Comparison of ENCODE assay signal across 16 mouse cellular contexts in genomic region chr14:105300551-105300950, GRCm38 (mm10). TPM values are rescaled to one million over a fixed set of nuclear protein-coding genes. Genes with fewer than 3 reads are reported as not detected.
DNase-seq lines count a peak whose midpoint lies in the region; ATAC-seq and TF ChIP-seq lines count a peak whose summit lies in the region.
"Had no signal": no experiment of that assay in that cellular context is flagged by ENCODE, and none has a peak within 500 bp of the region (broad histone marks: within the 10 kb centered on the region; RNA-seq: fewer than 3 reads in every experiment).

No protein-coding gene starts in this region.

- no peak for ATAC-seq in liver, embryonic 12.5 days
- 0 out of 2 replicates have a peak, but pooled peaks have one; percentile 22 for ATAC-seq in megakaryocyte, adult 5-6 weeks (ENCODE audit: poor library complexity, severe bottlenecking)
- ATAC-seq: hindbrain, embryonic 16.5 days had no signal

- no peaks in the 10 kb centered on the region for H3K79me2 ChIP-seq in MEL (ENCODE audit: control insufficient read depth, insufficient read depth, low read length, poor library complexity)

- TF ChIP-seq POLR2A in MEL (IDR thresholded peaks at IDR 0.05; ENCODE audit: control insufficient read depth in 1 of 2, insufficient read depth in 1 of 2, low read depth in 1 of 2, low read length in 2 of 2, poor library complexity in 1 of 2), result no peak

- no peak for TF ChIP-seq RAD21 in MEL (IDR thresholded peaks at IDR 0.05; ENCODE audit: low read depth, low read length)

- H3K9ac ChIP-seq in liver, embryonic 12.5 days, result no peak overlapping the region
- H3K9ac ChIP-seq in MEL (ENCODE audit: control insufficient read depth, low read depth, low read length, poor library complexity, severe bottlenecking), result no peak overlapping the region
- H3K9ac ChIP-seq: embryonic facial prominence, embryonic 15.5 days; neural tube, embryonic 15.5 days had no signal

- H3K9me3 ChIP-seq in liver, embryonic 12.5 days (replicated peaks), result no peaks in the 10 kb centered on the region
- H3K9me3 ChIP-seq in MEL (replicated peaks; ENCODE audit: insufficient read depth, low read length), result no peaks in the 10 kb centered on the region
- H3K9me3 ChIP-seq: embryonic facial prominence, embryonic 15.5 days; neural tube, embryonic 15.5 days had no signal

- 0 out of 2 replicates have a peak, but pooled peaks cover 2% of the 10 kb centered on the region for H3K4me1 ChIP-seq in liver, embryonic 12.5 days
- 0 out of 4 replicates have a peak, but pooled peaks cover 0 to 2% of the 10 kb centered on the region in 2 experiments for H3K4me1 ChIP-seq in MEL (ENCODE audit: control insufficient read depth in 1 of 2, insufficient read depth in 2 of 2, low read length in 2 of 2)
- H3K4me1 ChIP-seq: embryonic facial prominence, embryonic 15.5 days; neural tube, embryonic 15.5 days had no signal

- WGBS in liver, embryonic 12.5 days (ENCODE audit: insufficient replicate concordance), result 80% methylated on average over 10 of the region's 10 CpGs

- no peak overlapping the region for H3K27ac ChIP-seq in liver, embryonic 12.5 days
- no peak overlapping the region for H3K27ac ChIP-seq in MEL (ENCODE audit: control insufficient read depth, low read depth, low read length)
- H3K27ac ChIP-seq: embryonic facial prominence, embryonic 15.5 days; neural tube, embryonic 15.5 days had no signal

- no peak for TF ChIP-seq EP300 in MEL (IDR thresholded peaks at IDR 0.05; ENCODE audit: low read depth in 1 of 2, low read length in 2 of 2)

- peaks cover 7% of the 10 kb centered on the region; the same call in 1 of the 2 replicates for H3K36me3 ChIP-seq in liver, embryonic 12.5 days
- peaks cover 2% of the 10 kb centered on the region in 2 experiments; a peak in 3 of 4 replicates for H3K36me3 ChIP-seq in MEL (ENCODE audit: control insufficient read depth in 1 of 2, insufficient read depth in 2 of 2, low read length in 2 of 2)

- H3K27me3 ChIP-seq in liver, embryonic 12.5 days (replicated peaks), result no peaks in the 10 kb centered on the region
- H3K27me3 ChIP-seq in MEL (ENCODE audit: control insufficient read depth in 1 of 2, insufficient read depth in 2 of 2, low read length in 2 of 2), result no peaks in the 10 kb centered on the region
- H3K27me3 ChIP-seq: CH12.LX; embryonic facial prominence, embryonic 15.5 days; neural tube, embryonic 15.5 days had no signal

- H3K4me3 ChIP-seq in liver, embryonic 12.5 days, result no peak overlapping the region
- no peak overlapping the region for H3K4me3 ChIP-seq in MEL (ENCODE audit: control insufficient read depth in 1 of 2, insufficient read depth in 1 of 2, low read depth in 2 of 2, low read length in 2 of 2)
- H3K4me3 ChIP-seq: embryonic facial prominence, embryonic 15.5 days; neural tube, embryonic 15.5 days had no signal

- no peak for TF ChIP-seq CTCF in MEL (IDR thresholded peaks at IDR 0.05 in 2 of 3, conservative IDR thresholded peaks at IDR 0.05 in 1 of 3; ENCODE audit: control insufficient read depth in 1 of 3, insufficient read depth in 1 of 3, low read depth in 2 of 3, low read length in 3 of 3, poor library complexity in 1 of 3, severe bottlenecking in 1 of 3)

- peak; percentile 11 for DNase-seq in liver
- DNase-seq in MEL (ENCODE audit: low read depth, low spot score), result peak; percentile 11
- DNase-seq in fat pad, adult 2 months (ENCODE audit: extremely low read depth, low read depth, low spot score), result peak; percentile 39
- DNase-seq in ovary, postnatal 36 days (ENCODE audit: low spot score), result no peak
- no peak for DNase-seq in right cerebral cortex, postnatal 10 days (ENCODE audit: low spot score in 2 of 2)
- DNase-seq in embryo, embryonic 11 days, result no peak
- DNase-seq: cerebellum, adult 8-10 months; heart, postnatal 4 days; layer of hippocampus, postnatal 36 days; thymus, adult 18-20 months had no signal

- no peak overlapping the region for H3K4me2 ChIP-seq in liver, embryonic 12.5 days
- H3K4me2 ChIP-seq: embryonic facial prominence, embryonic 15.5 days; neural tube, embryonic 15.5 days had no signal

TF ChIP-seq in MEL, 35 proteins besides CTCF, POLR2A, EP300 and RAD21:
- TF ChIP-seq CHD2 (IDR thresholded peaks at IDR 0.05; ENCODE audit: low read length) (no peak), CHD1 (IDR thresholded peaks at IDR 0.05; ENCODE audit: low read depth, low read length) (no peak), ZKSCAN1 (IDR thresholded peaks at IDR 0.05; ENCODE audit: low read depth, low read length) (no peak), NELFE (IDR thresholded peaks at IDR 0.05; ENCODE audit: low read depth, low read length) (no peak), ZC3H11A (IDR thresholded peaks at IDR 0.05; ENCODE audit: low read depth, low read length) (no peak), POLR2AphosphoS5 (IDR thresholded peaks at IDR 0.05; ENCODE audit: borderline replicate concordance, low read depth, low read length) (no peak), NRF1 (IDR thresholded peaks at IDR 0.05; ENCODE audit: insufficient read depth, low read depth, low read length, poor library complexity, severe bottlenecking) (no peak), MYC (IDR thresholded peaks at IDR 0.05; ENCODE audit: low read depth, low read length) (no peak), POLR2AphosphoS2 (IDR thresholded peaks at IDR 0.05; ENCODE audit: low read length) (no peak), UBTF (IDR thresholded peaks at IDR 0.05; ENCODE audit: borderline replicate concordance, insufficient read depth, low read depth, low read length) (no peak), GABPA (IDR thresholded peaks at IDR 0.05; ENCODE audit: low read depth, low read length) (no peak), E2F4 (IDR thresholded peaks at IDR 0.05; ENCODE audit: borderline replicate concordance, low read depth, low read length) (no peak)

RNA-seq across cellular contexts. Expression of gene Ndfip2, which starts 42.2 kb away (rescaled TPM):
- 26.4 and 27.0 TPM in 2 replicates for polyA plus RNA-seq in liver, embryonic 12.5 days (2016; fragmentation: Nextera tagmentation; extraction: Ambion mirVana)
- total RNA-seq in MEL (2012; rRNA removed), result 13.7 and 16.6 TPM in 2 replicates
- 10 to 100 TPM in 1 of 2 experiments, not detected in 1; 26.3 TPM for polyA plus RNA-seq in MEL (2012; ENCODE audit: insufficient read depth in 1 of 2, insufficient read length in 2 of 2, low read depth in 1 of 2, low replicate concordance in 2 of 2, missing spikeins in 1 of 2)
- 30.7 and 31.9 TPM in 2 replicates for total RNA-seq in megakaryocyte, adult 5-6 weeks (2015)
- 12.1 and 15.8 TPM in 2 replicates for total RNA-seq in megakaryocyte, adult 5-6 weeks (2017)

Comparison
In these comparisons a context has a peak if more than half of its experiments do, and no peak if none do; other contexts are left out.
1. DNase-seq: peak in liver (single experiment), MEL (single experiment) and fat pad, adult 2 months (single experiment); none in ovary, postnatal 36 days (single experiment), right cerebral cortex, postnatal 10 days (0 of 2) and embryo, embryonic 11 days (single experiment).